Mouse (Mus musculus): ENCODE results near the gene Gfm2. TPM values are rescaled to one million over a fixed set of nuclear protein-coding genes. Genes with fewer than 3 reads are reported as not detected.

Gfm2 gene
- polyA plus RNA-seq (2017; shearing (Covaris generic)), result 25.3 TPM

GRCm38 (mm10) chr13:97137466-97138400 is at the start of gene Gfm2, which contains the start of gene Nsa2:
TSS of gene Gfm2 (plus strand) at chr13:97137937.
TSS of gene Nsa2 (minus strand) at chr13:97137937.

GRCm38 (mm10) chr13:97099187-97099852 is 38.4 kb upstream of the Gfm2 start, which contains the start of gene Gm6169:
TSS of gene Gm6169 (minus strand) at chr13:97099237.

GRCm38 (mm10) chr13:97197932-97198562 is 60.3 kb downstream of the Gfm2 start, which contains the start of gene Hexb:
TSS of gene Hexb (minus strand) at chr13:97198357.

Other genes starting within 250 kb of the Gfm2 start
- not detected for gene Gcnt4, start 213.2 kb upstream of the Gfm2 start, polyA plus RNA-seq (2017; shearing (Covaris generic))
- not detected for gene 1700029F12Rik, start 103.6 kb upstream of the Gfm2 start, polyA plus RNA-seq (2017; shearing (Covaris generic))
- gene Fam169a, start 70.7 kb upstream of the Gfm2 start, polyA plus RNA-seq (2017; shearing (Covaris generic)), result 0.29 TPM
- 1.7 TPM for gene Gm6169, start 38.7 kb upstream of the Gfm2 start, polyA plus RNA-seq (2017; shearing (Covaris generic))
- gene Nsa2, start within 50 bp of the Gfm2 start, polyA plus RNA-seq (2017; shearing (Covaris generic)), result 86.8 TPM
- gene Hexb, start 60.4 kb downstream of the Gfm2 start, polyA plus RNA-seq (2017; shearing (Covaris generic)), result 55.6 TPM
- gene Enc1, start 103.2 kb downstream of the Gfm2 start, polyA plus RNA-seq (2017; shearing (Covaris generic)), result 1.5 TPM